11 mouse cellular contexts compared by ENCODE assay signal in genomic region chr5:131181231-131181630, GRCm38 (mm10).
DNase-seq lines count a peak whose midpoint lies in the region; ATAC-seq and TF ChIP-seq lines count a peak whose summit lies in the region.
"Had no signal": no experiment of that assay in that cellular context is flagged by ENCODE, and none has a peak within 500 bp of the region (broad histone marks: within the 10 kb centered on the region; RNA-seq: fewer than 3 reads in every experiment).

No protein-coding gene starts in this region.

- H3K36me3 ChIP-seq in heart, adult 2 months (ENCODE audit: control insufficient read depth, insufficient read depth, low read length) = no peaks in the 10 kb centered on the region
- no peaks in the 10 kb centered on the region for H3K36me3 ChIP-seq in heart, embryonic 11.5 days (ENCODE audit: control insufficient read depth, insufficient read depth, low read length)
- H3K36me3 ChIP-seq in forebrain, embryonic 15.5 days = no peaks in the 10 kb centered on the region
- H3K36me3 ChIP-seq: limb, embryonic 10.5 days had no signal

- H3K79me2 ChIP-seq in heart, adult 2 months (replicated peaks; ENCODE audit: control insufficient read depth, insufficient read depth, low read length) = no peaks in the 10 kb centered on the region

- no peak for ATAC-seq in heart, embryonic 11.5 days (replicated peaks; ENCODE audit: insufficient number of reproducible peaks, low FRiP score, low TSS enrichment)
- ATAC-seq in forebrain, embryonic 15.5 days (replicated peaks) = no peak

- no peaks in the 10 kb centered on the region for H3K27me3 ChIP-seq in heart, adult 2 months (ENCODE audit: control insufficient read depth, insufficient read depth, low read length)
- H3K27me3 ChIP-seq in heart, embryonic 11.5 days (ENCODE audit: control insufficient read depth, insufficient read depth, low read length) = no peaks in the 10 kb centered on the region
- H3K27me3 ChIP-seq in forebrain, embryonic 15.5 days = no peaks in the 10 kb centered on the region

- TF ChIP-seq POLR2A in heart, adult 2 months (IDR thresholded peaks at IDR 0.05; ENCODE audit: insufficient read depth, low read depth, low read length) = no peak
- no peak for TF ChIP-seq POLR2A in embryonic fibroblast, embryonic 13.5 days (IDR thresholded peaks at IDR 0.05; ENCODE audit: low read depth, low read length)

- H3K9me3 ChIP-seq in heart, embryonic 11.5 days (replicated peaks; ENCODE audit: control insufficient read depth, low read length) = no peaks in the 10 kb centered on the region
- no peaks in the 10 kb centered on the region for H3K9me3 ChIP-seq in forebrain, embryonic 15.5 days
- H3K9me3 ChIP-seq: limb, embryonic 10.5 days had no signal

- H3K4me3 ChIP-seq in heart, adult 2 months = no peak overlapping the region
- H3K4me3 ChIP-seq in heart, embryonic 11.5 days (ENCODE audit: low read depth, low read length) = no peak overlapping the region
- no peak overlapping the region for H3K4me3 ChIP-seq in embryonic fibroblast, embryonic 13.5 days (ENCODE audit: insufficient read depth, low read length)
- no peak overlapping the region for H3K4me3 ChIP-seq in forebrain, embryonic 15.5 days
- H3K4me3 ChIP-seq: limb, embryonic 10.5 days; myocyte had no signal

- H3K4me1 ChIP-seq in heart, adult 2 months (ENCODE audit: control insufficient read depth, insufficient read depth, low read length) = no peaks in the 10 kb centered on the region
- peaks cover 4% of the 10 kb centered on the region; the same call in 1 of the 2 replicates for H3K4me1 ChIP-seq in heart, embryonic 11.5 days (ENCODE audit: control insufficient read depth, insufficient read depth, low read length)
- peaks cover 8% of the 10 kb centered on the region for H3K4me1 ChIP-seq in embryonic fibroblast, embryonic 13.5 days (ENCODE audit: control insufficient read depth, insufficient read depth, low read length)
- H3K4me1 ChIP-seq in forebrain, embryonic 15.5 days = peaks cover 10% of the 10 kb centered on the region
- H3K4me1 ChIP-seq: limb, embryonic 10.5 days had no signal

- intact Hi-C loops in heart, adult 2 months (cut with DNase I) = loop anchor here (5.0 to 10.0 kb wide), 2 partner anchors 84 to 126 kb away; partner anchors contain the start of gene Galnt17
- intact Hi-C loops in left cerebral cortex, postnatal 25 days (cut with DNase I) = loop anchor here (1.0 to 10.0 kb wide), 6 partner anchors 46 to 316 kb away; no protein-coding TSS in a partner anchor

- TF ChIP-seq EP300 in heart, adult 2 months (IDR thresholded peaks at IDR 0.05; ENCODE audit: insufficient read depth, low read depth, low read length) = peak; percentile 72; the same call in 1 of the 2 replicates

- H3K9ac ChIP-seq in heart, adult 2 months (ENCODE audit: low read depth, low read length) = no peak overlapping the region
- H3K9ac ChIP-seq in heart, embryonic 11.5 days (ENCODE audit: low read depth, low read length) = no peak overlapping the region
- no peak overlapping the region for H3K9ac ChIP-seq in forebrain, embryonic 15.5 days (replicated peaks)

- TF ChIP-seq CTCF in heart, adult 2 months (IDR thresholded peaks at IDR 0.05) = no peak
- TF ChIP-seq CTCF in embryonic fibroblast, embryonic 13.5 days (IDR thresholded peaks at IDR 0.05; ENCODE audit: borderline replicate concordance, insufficient read depth, low read length) = no peak

- H3K4me2 ChIP-seq in heart, embryonic 11.5 days = no peak overlapping the region
- H3K4me2 ChIP-seq in forebrain, embryonic 15.5 days (replicated peaks) = no peak overlapping the region

- H3K27ac ChIP-seq in heart, adult 2 months = peak overlapping the region; percentile 23; the same call in 1 of the 2 replicates
- no peak overlapping the region for H3K27ac ChIP-seq in heart, embryonic 11.5 days (ENCODE audit: low read depth, low read length)
- peak overlapping the region; percentile 85 for H3K27ac ChIP-seq in embryonic fibroblast, embryonic 13.5 days (ENCODE audit: insufficient read depth, low read length)
- no peak overlapping the region for H3K27ac ChIP-seq in forebrain, embryonic 15.5 days (replicated peaks)
- H3K27ac ChIP-seq: limb, embryonic 10.5 days had no signal

- WGBS in heart, adult 2 months = 58% methylated on average over 1 of the region's 1 CpGs
- WGBS in heart, embryonic 11.5 days (ENCODE audit: insufficient replicate concordance) = 46% methylated on average over 1 of the region's 1 CpGs
- WGBS in forebrain, embryonic 15.5 days = 71% methylated on average over 1 of the region's 1 CpGs

- DNase-seq in heart, adult 2 months = peak in 1 of 2 experiments; percentile 36
- DNase-seq in frontal cortex, postnatal 25 days (ENCODE audit: low spot score in 2 of 2) = peak; percentile 15 to 23
- DNase-seq in left cerebral cortex, postnatal 25 days (ENCODE audit: low spot score in 2 of 2) = peak; percentile 59 to 91
- no peak for DNase-seq in kidney, postnatal 10 days
- DNase-seq: kidney, adult 18-20 months; lung, adult 18-20 months had no signal

Comparison
In these comparisons a context has a peak if more than half of its experiments do, and no peak if none do; other contexts are left out.
1. H3K27ac ChIP-seq: peak in heart, adult 2 months (single experiment) and embryonic fibroblast, embryonic 13.5 days (single experiment); none in heart, embryonic 11.5 days (single experiment) and forebrain, embryonic 15.5 days (single experiment).